Mouse (Mus musculus): ENCODE measurements at regions not wholly inside any gene's neighbourhood (a gene's known extent, or its start where the extent isn't known, plus 50 kb on each side); places are given as distances from the start of the nearest gene placed in this dataset.

DNA sequence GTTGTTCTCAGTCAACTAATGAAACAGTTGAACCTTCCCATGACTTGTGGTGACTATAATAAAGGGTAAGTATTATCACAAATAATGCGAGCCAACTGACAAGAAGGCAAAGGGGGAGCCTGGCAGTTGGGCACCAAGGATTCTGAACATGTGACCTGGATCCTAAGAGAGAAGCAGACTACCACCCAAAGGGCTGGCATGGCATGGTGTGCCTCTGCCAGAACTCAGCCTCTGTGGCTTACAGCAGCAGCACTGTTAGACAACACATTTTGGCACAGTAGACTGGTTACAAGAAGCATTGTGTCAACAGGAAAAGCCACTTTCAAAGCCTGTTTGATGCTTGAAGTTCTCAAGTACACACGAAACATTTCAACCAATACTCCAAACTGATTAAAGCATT is 142.2 kb upstream of the Satb2 start:
- no peak for TF ChIP-seq POLR2A (IDR thresholded peaks at IDR 0.05; ENCODE audit: insufficient read depth, low read depth, low read length)
- 65% methylated on average over 2 of the region's 2 CpGs for WGBS
- Histone ChIP-seq H3K4me1 (ENCODE audit: control insufficient read depth, insufficient read depth, low read length) (no peaks in the 10 kb centered on the region), H3K27ac (ENCODE audit: insufficient read depth, low read depth, low read length) (no peak overlapping the region), H3K4me3 (ENCODE audit: insufficient read depth, low read depth, low read length) (no peak overlapping the region)

DNA sequence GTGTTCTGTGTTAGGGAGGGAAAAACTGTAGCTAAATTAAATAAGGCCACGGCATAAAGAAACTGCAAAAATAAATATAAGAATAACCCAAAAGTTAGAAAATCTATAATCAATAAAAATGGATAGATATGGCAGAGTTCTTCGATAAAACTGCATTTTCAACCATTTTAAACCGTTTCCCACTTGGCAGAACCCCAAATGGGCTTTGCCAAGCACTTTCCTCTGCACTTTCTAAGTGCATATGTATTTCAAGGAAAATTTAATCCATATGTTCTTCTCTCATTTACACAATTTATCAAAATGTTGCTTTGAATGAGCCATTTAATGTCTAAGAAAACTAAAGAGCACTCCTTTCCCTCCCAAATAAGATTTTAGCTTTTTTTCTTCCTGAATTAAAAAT is 165.7 kb upstream of the Satb2 start:
- H3K4me3 ChIP-seq (ENCODE audit: insufficient read depth, low read depth, low read length): no peak overlapping the region
- 80% methylated on average over 3 of the region's 3 CpGs for WGBS
- H3K27ac ChIP-seq (ENCODE audit: insufficient read depth, low read depth, low read length): no peak overlapping the region
- no peaks in the 10 kb centered on the region for H3K4me1 ChIP-seq (ENCODE audit: control insufficient read depth, insufficient read depth, low read length)
- TF ChIP-seq CTCF (IDR thresholded peaks at IDR 0.05; ENCODE audit: insufficient read depth, low read depth, low read length): no peak
- TF ChIP-seq POLR2A (IDR thresholded peaks at IDR 0.05; ENCODE audit: insufficient read depth, low read depth, low read length): no peak

DNA sequence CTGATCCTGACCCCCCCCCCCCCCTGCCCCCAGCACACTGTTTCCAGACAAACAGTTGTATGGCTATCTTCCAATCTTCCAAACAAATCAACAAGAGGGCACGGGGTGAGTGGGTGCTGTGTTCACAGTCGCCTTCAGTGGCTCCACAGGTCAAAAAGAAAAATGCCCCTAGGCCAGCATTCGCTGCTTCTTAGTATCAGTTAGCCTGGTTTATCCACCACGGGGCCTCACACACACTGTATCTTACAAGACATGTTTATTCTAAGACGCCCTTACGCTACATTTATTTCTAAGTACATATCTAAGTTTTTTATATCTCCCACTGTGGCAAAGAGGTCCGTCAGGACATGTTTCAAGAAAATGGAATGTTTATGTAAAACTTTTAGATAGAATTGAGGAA is 177.4 kb upstream of the Satb2 start:
- Histone ChIP-seq H3K4me1 (ENCODE audit: control insufficient read depth, insufficient read depth, low read length) (no peaks in the 10 kb centered on the region), H3K27ac (ENCODE audit: insufficient read depth, low read depth, low read length) (no peak overlapping the region), H3K4me3 (ENCODE audit: insufficient read depth, low read depth, low read length) (no peak overlapping the region)
- no peak for TF ChIP-seq POLR2A (IDR thresholded peaks at IDR 0.05; ENCODE audit: insufficient read depth, low read depth, low read length)
- TF ChIP-seq CTCF (IDR thresholded peaks at IDR 0.05; ENCODE audit: insufficient read depth, low read depth, low read length): no peak
- 85% methylated on average over 7 of the region's 7 CpGs for WGBS

DNA sequence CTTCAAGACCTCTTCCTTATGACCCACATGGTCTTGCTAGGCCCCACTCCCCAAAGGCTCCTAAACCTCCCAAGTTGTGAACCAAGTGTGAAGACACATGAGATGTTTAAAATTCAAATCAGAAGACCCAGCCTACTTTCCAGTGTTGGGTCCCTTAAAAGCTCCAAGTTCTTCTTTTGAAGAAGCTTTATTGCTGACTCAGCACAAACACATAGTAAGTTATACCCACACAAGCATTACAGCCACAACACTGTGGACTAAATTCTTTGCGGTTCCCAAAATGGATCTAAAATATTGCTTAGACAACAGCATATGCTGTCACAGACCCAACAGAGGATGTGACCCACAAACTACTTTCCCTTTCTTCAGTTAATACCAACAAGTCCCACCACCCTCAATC is 186.0 kb upstream of the Satb2 start:
- no peak overlapping the region for H3K4me3 ChIP-seq (ENCODE audit: insufficient read depth, low read depth, low read length)
- H3K27ac ChIP-seq (ENCODE audit: insufficient read depth, low read depth, low read length): no peak overlapping the region
- no peaks in the 10 kb centered on the region for H3K4me1 ChIP-seq (ENCODE audit: control insufficient read depth, insufficient read depth, low read length)
- WGBS: 100% methylated on average over 1 of the region's 1 CpGs
- TF ChIP-seq POLR2A (IDR thresholded peaks at IDR 0.05; ENCODE audit: insufficient read depth, low read depth, low read length): no peak
- TF ChIP-seq CTCF (IDR thresholded peaks at IDR 0.05; ENCODE audit: insufficient read depth, low read depth, low read length): no peak

DNA sequence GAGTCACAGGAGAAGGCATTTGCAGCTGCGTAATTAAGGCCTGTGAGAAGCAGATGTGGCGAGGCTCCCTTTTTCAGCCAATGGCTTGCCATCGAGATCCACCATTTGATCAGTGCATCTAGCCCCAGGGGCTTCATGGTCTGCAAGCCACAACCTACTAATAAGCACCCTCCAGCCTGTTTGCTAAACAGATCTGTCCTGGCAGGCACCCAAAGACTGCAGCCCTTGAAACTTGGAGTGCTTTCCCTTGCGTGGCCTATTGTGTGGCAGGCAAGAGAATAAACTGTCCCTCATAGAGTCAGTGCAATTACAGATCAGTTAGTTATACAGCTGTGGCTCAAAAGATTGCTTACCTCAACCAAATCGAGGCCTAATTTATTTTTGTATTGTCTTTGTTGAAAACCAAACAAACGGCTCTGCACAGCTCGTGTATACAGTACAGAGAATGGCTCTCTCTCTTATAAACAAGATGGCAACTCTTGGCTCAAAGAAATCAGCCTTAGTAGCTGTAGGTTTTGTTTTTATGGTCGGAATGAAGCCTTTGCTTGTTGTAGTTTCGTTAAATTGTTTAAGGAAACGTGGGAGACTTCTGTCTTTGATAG is 195.9 kb upstream of the Satb2 start:
- TF ChIP-seq POLR2A (IDR thresholded peaks at IDR 0.05; ENCODE audit: insufficient read depth, low read depth, low read length) (no peak), CTCF (IDR thresholded peaks at IDR 0.05; ENCODE audit: insufficient read depth, low read depth, low read length) (no peak)
- no peak overlapping the region for H3K27ac ChIP-seq (ENCODE audit: insufficient read depth, low read depth, low read length)
- 49% methylated on average over 10 of the region's 10 CpGs for WGBS
- H3K4me1 ChIP-seq (ENCODE audit: control insufficient read depth, insufficient read depth, low read length): peaks cover 3% of the 10 kb centered on the region; the same call in 1 of the 2 replicates
- H3K4me3 ChIP-seq (ENCODE audit: insufficient read depth, low read depth, low read length): no peak overlapping the region

DNA sequence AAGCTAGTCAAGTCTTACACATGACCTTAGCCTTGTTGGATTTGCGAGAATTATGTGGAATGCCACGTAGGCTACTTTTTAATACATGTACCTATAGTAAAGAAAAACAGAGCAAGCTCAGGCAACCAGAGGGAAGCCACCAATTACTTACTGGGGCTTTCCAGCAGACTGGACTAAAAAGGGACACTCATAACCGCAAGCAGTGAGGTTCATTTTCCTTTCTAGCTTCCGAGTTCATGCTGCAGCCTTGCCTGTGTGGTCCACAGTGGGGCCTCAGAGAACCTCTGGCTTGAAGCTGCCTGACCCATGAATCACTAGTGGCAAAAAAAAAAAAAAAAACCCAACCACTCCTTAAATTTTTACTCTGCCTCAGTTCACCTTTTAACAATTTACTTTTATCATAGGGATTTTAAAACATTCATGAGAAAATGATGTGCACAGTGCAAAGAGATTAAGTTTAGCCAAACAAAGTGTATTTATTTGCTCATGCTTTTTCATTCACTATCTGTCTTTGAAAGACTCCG is 188.6 kb upstream of the 1700066M21Rik start:
- Histone ChIP-seq H3K27ac (ENCODE audit: insufficient read depth, low read depth, low read length) (no peak overlapping the region), H3K4me1 (ENCODE audit: control insufficient read depth, insufficient read depth, low read length) (no peaks in the 10 kb centered on the region), H3K4me3 (ENCODE audit: insufficient read depth, low read depth, low read length) (no peak overlapping the region)
- TF ChIP-seq POLR2A (IDR thresholded peaks at IDR 0.05; ENCODE audit: insufficient read depth, low read depth, low read length) (no peak), CTCF (IDR thresholded peaks at IDR 0.05; ENCODE audit: insufficient read depth, low read depth, low read length) (no peak)
- 91% methylated on average over 5 of the region's 5 CpGs for WGBS

DNA sequence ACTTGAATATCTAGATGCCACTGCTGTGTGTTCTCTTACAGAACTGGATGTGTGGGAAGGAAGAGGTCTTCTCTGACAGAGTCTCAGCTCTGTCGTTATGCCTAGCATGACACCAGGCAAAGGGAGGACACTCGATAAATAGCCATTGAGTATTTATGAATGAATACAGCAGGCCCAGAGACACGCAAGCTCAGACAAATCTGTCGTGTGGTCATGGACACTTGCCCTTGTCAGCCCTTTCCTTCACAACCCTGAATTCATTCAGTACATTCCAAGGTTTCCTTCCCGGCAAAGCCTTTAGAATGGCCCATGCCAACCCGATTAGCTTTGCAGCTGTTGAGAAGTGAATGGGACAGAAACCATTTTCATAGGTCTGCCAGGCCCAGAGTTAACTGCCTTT is 176.1 kb upstream of the 1700066M21Rik start:
- no peak overlapping the region for H3K4me3 ChIP-seq (ENCODE audit: insufficient read depth, low read depth, low read length)
- H3K27ac ChIP-seq (ENCODE audit: insufficient read depth, low read depth, low read length): no peak overlapping the region
- no peaks in the 10 kb centered on the region for H3K4me1 ChIP-seq (ENCODE audit: control insufficient read depth, insufficient read depth, low read length)
- TF ChIP-seq POLR2A (IDR thresholded peaks at IDR 0.05; ENCODE audit: insufficient read depth, low read depth, low read length) (no peak), CTCF (IDR thresholded peaks at IDR 0.05; ENCODE audit: insufficient read depth, low read depth, low read length) (no peak)
- 74% methylated on average over 6 of the region's 6 CpGs for WGBS

DNA sequence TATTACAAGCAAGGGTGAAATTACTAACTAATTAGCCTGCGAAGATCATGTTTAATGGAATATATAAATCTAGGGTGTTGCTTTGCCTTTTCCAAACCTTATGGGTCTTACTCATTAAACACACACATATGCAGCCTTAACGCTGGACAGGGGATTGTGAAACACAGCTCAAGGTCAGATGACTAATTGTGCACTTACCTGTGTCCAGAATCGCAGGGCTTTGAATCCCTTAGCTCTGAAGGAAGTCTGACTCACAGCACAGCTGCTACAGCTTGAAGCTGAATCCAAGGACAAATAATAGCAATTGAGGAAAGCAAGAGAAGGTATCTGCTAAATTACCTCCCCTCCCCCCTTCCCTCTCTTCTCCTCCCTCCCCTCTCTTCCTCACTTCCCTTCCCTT is 173.1 kb upstream of the 1700066M21Rik start:
- WGBS: 70% methylated on average over 3 of the region's 3 CpGs
- no peak overlapping the region for H3K4me3 ChIP-seq (ENCODE audit: insufficient read depth, low read depth, low read length)
- TF ChIP-seq CTCF (IDR thresholded peaks at IDR 0.05; ENCODE audit: insufficient read depth, low read depth, low read length): no peak
- no peak for TF ChIP-seq POLR2A (IDR thresholded peaks at IDR 0.05; ENCODE audit: insufficient read depth, low read depth, low read length)
- H3K27ac ChIP-seq (ENCODE audit: insufficient read depth, low read depth, low read length): no peak overlapping the region
- H3K4me1 ChIP-seq (ENCODE audit: control insufficient read depth, insufficient read depth, low read length): no peaks in the 10 kb centered on the region

DNA sequence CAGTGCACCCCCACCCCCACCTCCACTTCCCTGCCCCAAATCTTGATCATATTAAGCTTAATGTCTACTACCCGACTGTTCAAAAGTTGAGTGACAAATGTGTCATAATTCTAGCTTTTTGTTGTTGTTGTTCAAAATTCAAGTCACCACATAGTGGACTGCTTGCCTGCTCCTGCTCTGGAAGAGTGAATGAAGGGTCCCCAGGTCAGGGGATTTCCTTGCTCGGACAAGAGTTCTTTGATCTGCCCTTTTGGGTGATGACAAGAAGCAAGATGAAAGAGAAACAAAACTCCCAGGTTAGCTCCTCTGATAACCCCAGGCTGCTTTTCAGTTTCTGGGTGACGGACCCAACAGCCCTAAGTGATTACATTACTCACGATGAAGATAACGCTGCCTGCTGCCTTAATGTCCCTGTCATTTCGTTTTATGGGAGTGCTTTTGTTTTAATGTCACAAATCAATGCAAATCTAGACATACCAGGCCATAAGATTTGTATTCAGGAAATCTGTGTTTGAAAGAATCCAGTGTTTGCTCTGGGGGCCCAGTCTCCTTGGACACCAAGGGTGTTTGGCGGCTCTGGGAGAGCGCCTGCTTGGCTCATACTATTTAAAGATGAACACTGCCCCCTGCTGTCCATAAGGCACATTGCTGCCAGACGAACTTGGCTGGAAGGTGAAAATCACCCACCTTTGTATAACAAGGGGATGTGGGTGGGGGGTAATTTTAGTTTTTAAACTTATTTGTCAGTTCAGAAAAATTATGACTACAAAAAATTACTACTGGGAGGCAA is 172.0 kb upstream of the 1700066M21Rik start:
- 16% methylated on average over 9 of the region's 9 CpGs for WGBS
- TF ChIP-seq POLR2A (IDR thresholded peaks at IDR 0.05; ENCODE audit: insufficient read depth, low read depth, low read length) (no peak), CTCF (IDR thresholded peaks at IDR 0.05; ENCODE audit: insufficient read depth, low read depth, low read length) (peak; percentile 34; the same call in 1 of the 2 replicates)
- Histone ChIP-seq H3K27ac (ENCODE audit: insufficient read depth, low read depth, low read length) (no peak overlapping the region), H3K4me3 (ENCODE audit: insufficient read depth, low read depth, low read length) (no peak overlapping the region), H3K4me1 (ENCODE audit: control insufficient read depth, insufficient read depth, low read length) (no peaks in the 10 kb centered on the region)
